Mouse (Mus musculus): ENCODE results near the gene Abcd2.

Gene Abcd2

GRCm38 (mm10) chr15:91161153-91161552 lies 30.4 kb downstream of the Abcd2 start:
- no peak for DNase-seq (ENCODE audit: low spot score in 2 of 2)

GRCm38 (mm10) chr15:91153311-91153710 lies 38.3 kb downstream of the Abcd2 start:
- DNase-seq (ENCODE audit: low spot score in 2 of 2), result no peak

GRCm38 (mm10) chr15:91152592-91152991 lies 39.0 kb downstream of the Abcd2 start:
- DNase-seq (ENCODE audit: low spot score in 2 of 2), result no peak

GRCm38 (mm10) chr15:91124584-91124983 lies 67.0 kb downstream of the Abcd2 start:
- DNase-seq (ENCODE audit: low spot score in 2 of 2), result no peak

- no peak for DNase-seq (ENCODE audit: low spot score in 2 of 2)
These were observed 78.9 kb downstream of the Abcd2 start for GRCm38 (mm10) chr15:91112555-91113209.

GRCm38 (mm10) chr15:91108102-91108659 lies 83.4 kb downstream of the Abcd2 start:
- no peak for DNase-seq (ENCODE audit: low spot score in 2 of 2)

- DNase-seq (ENCODE audit: low spot score in 2 of 2), result peak in 1 of 2 experiments; percentile 19
These were observed 86.7 kb downstream of the Abcd2 start for GRCm38 (mm10) chr15:91104934-91105333.

- DNase-seq (ENCODE audit: low spot score in 2 of 2), result no peak
These were observed 87.3 kb downstream of the Abcd2 start for GRCm38 (mm10) chr15:91104276-91104675.

GRCm38 (mm10) chr15:91103814-91104213 lies 87.8 kb downstream of the Abcd2 start:
- no peak for DNase-seq (ENCODE audit: low spot score in 2 of 2)

GRCm38 (mm10) chr15:91103305-91103704 lies 88.3 kb downstream of the Abcd2 start:
- DNase-seq (ENCODE audit: low spot score in 2 of 2), result no peak

GRCm38 (mm10) chr15:91096606-91097005 lies 95.0 kb downstream of the Abcd2 start:
- no peak for DNase-seq (ENCODE audit: low spot score in 2 of 2)

Measured in heart, adult 9 months (tissue).